Mouse (Mus musculus) stomach, embryonic 15.5 days (tissue): ENCODE results near the gene Pgs1. TPM values are rescaled to one million over a fixed set of nuclear protein-coding genes. Genes with fewer than 3 reads are reported as not detected.

ENCODE experiments used
- ATAC-seq: fragments of 200-750 bp; cut with Nextera tagmentation; 2 replicates; pipeline ENCODE4 v1.8.0; 2017; ENCODE audit warnings: low read depth, moderate number of reproducible peaks, moderate TSS enrichment; ENCODE audit not compliant: insufficient read depth, low FRiP score
- H3K27ac ChIP-seq: fragments of 300-500 bp; sonication (generic); 2 replicates; pipeline ENCODE4 v1.5.1; 2015; ENCODE audit warnings: mild to moderate bottlenecking, inconsistent platforms
- H3K27me3 ChIP-seq: fragments of 300-500 bp; sonication (generic); replicated peaks from 2 replicates; pipeline ENCODE4 v1.6.1; 2015; ENCODE audit warnings: inconsistent platforms
- H3K36me3 ChIP-seq: fragments of 300-500 bp; sonication (generic); 2 replicates; pipeline ENCODE4 v1.6.1; 2015; ENCODE audit warnings: inconsistent platforms
- H3K4me1 ChIP-seq: fragments of 300-500 bp; sonication (generic); 2 replicates; pipeline ENCODE4 v1.6.1; 2015; ENCODE audit warnings: inconsistent platforms
- H3K4me2 ChIP-seq: fragments of 300-500 bp; sonication (generic); 2 replicates; pipeline ENCODE4 v1.6.1; 2015; ENCODE audit warnings: mild to moderate bottlenecking, inconsistent platforms
- H3K4me3 ChIP-seq: fragments of 300-500 bp; sonication (generic); replicated peaks from 2 replicates; pipeline ENCODE4 v1.5.1; 2015; ENCODE audit warnings: inconsistent platforms
- H3K9ac ChIP-seq: fragments of 300-500 bp; sonication (generic); 2 replicates; pipeline ENCODE4 v1.6.1; 2015; ENCODE audit warnings: inconsistent platforms
- H3K9me3 ChIP-seq: fragments of 300-500 bp; sonication (generic); 2 replicates; pipeline ENCODE4 v1.6.1; 2016; ENCODE audit warnings: inconsistent platforms
- WGBS: fragments of 180-500 bp; shearing (Covaris S2); methylation state at CpG from one replicate; pipeline ENCODE4 v1.1.7; 2015; 5-methylcytosine and 5-hydroxymethylcytosine counted together
- microRNA-seq: library from miRNA; unstranded; fragments of <30 nt; microRNA quantifications from one replicate; pipeline ENCODE4, GENCODE M21; 2016
- polyA plus RNA-seq: library from polyadenylated mRNA; unstranded; fragments of >200 nt; fragmentation: Nextera tagmentation; extraction: Ambion mirVana; gene quantifications from 2 replicates; pipeline ENCODE4 v1.2.1, GENCODE M21; 2015

Gene Pgs1
- polyA plus RNA-seq, 1 experiment from 2014 or later: 34.6 TPM

DNA sequence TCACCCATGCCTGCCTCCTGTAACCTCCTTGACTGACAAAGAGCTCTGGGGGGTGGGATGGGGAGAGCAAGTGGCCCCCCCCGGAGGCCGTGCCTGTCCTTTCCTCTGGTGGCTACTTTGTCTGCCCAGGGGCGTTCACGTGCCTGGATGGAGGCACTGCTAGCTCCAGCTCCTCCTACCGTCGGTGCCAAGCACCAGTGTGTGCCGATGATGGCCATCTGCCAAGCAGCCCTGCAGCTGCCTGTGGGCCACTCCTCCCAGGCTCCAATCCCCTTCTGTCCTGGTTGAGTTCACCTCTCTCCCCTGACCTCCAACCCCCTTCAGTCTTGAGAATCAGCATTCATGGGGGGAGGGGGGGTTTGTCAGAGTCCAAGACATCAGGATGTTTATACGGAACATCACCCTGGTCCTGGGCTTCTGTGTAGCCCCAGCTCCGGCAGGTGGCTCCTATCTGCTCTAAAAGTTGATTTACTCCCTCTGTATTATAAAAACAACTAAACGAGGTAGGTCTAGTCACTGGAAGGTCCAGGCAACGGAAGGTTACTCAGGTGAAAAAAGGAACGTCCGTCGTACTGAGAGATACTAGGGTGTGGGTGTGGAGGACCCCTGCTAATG lies 57.3 kb downstream of the Pgs1 start:
- H3K27ac ChIP-seq: no peak overlapping the region
- H3K9ac ChIP-seq: no peak overlapping the region
- 42% methylated on average over 14 of the region's 14 CpGs for WGBS
- H3K9me3 ChIP-seq: no peaks in the 10 kb centered on the region
- no peaks in the 10 kb centered on the region for H3K27me3 ChIP-seq
- no peak overlapping the region for H3K4me2 ChIP-seq
- no peak for ATAC-seq
- H3K36me3 ChIP-seq: no peaks in the 10 kb centered on the region
- no peak overlapping the region for H3K4me3 ChIP-seq
- H3K4me1 ChIP-seq: no peaks in the 10 kb centered on the region

DNA sequence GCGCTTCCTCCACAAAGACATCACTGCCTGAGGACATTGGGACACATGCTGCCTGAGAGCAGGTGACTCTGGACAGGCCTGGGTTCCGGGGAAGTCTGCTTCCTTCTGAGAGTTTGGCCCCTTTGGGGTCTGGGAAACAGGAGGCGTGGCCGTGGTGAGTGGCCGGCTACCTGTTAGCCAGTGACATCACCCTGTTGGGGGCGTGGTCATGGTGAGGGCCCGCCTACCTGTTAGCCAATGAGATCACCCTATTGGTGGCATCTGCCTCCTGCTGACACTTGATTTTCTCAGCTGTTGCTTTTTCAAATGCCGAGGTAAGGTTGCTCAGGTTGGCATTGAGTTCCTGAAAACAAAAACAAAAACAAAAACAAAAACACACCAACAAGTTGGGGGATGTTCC lies 63.5 kb downstream of the Pgs1 start:
- Histone ChIP-seq H3K4me3 (no peak overlapping the region), H3K9ac (no peak overlapping the region), H3K9me3 (no peaks in the 10 kb centered on the region), H3K4me1 (no peaks in the 10 kb centered on the region), H3K27me3 (no peaks in the 10 kb centered on the region), H3K27ac (no peak overlapping the region), H3K4me2 (no peak overlapping the region), H3K36me3 (no peaks in the 10 kb centered on the region)
- 35% methylated on average over 8 of the region's 8 CpGs for WGBS
- no peak for ATAC-seq

DNA sequence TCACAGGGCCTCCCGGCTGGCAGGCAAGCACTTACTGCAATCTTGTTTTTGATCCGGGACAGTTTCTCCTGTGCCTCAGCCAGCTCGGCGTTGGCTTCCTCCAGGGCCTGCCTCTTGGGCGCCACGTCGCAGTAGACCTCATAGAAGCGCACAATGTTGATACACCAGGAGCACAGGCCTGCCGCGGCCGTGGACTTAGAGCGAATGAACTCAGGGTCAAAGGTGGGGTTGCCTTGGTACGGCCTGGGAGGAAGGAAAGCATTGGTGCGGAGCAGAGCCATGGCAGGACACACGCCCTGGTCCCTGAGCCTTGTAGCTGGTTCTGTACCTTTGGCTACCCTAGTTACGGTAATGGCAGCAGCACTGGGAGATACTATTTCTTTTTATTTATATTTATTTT lies 64.1 kb downstream of the Pgs1 start:
- Histone ChIP-seq H3K4me1 (no peaks in the 10 kb centered on the region), H3K9me3 (no peaks in the 10 kb centered on the region), H3K4me2 (no peak overlapping the region), H3K9ac (no peak overlapping the region), H3K27ac (no peak overlapping the region), H3K4me3 (no peak overlapping the region), H3K27me3 (no peaks in the 10 kb centered on the region), H3K36me3 (no peaks in the 10 kb centered on the region)
- ATAC-seq: no peak
- 73% methylated on average over 16 of the region's 16 CpGs for WGBS

DNA sequence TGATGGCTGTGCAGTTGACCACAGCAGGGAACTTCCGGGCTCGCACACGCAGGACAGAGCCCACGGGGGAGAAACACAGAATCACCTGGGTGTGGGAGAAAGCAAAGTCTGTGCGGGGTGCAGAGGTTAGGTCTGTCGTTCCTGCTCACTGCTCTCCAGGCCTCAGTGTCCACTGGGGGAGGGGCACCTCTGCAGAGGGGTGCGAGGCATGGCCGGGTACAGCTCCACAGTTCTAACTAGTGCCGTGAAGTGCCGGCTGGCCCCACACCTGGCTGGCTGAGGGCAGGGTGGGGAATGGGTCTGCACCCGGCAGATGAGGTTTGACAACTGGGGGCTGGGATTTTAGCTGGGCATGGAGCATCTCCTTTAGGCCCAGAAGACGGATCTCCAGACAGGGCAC lies 72.3 kb downstream of the Pgs1 start:
- Histone ChIP-seq H3K27ac (no peak overlapping the region), H3K9me3 (no peaks in the 10 kb centered on the region), H3K4me1 (no peaks in the 10 kb centered on the region), H3K27me3 (no peaks in the 10 kb centered on the region), H3K4me2 (no peak overlapping the region), H3K36me3 (no peaks in the 10 kb centered on the region), H3K4me3 (no peak overlapping the region), H3K9ac (no peak overlapping the region)
- 69% methylated on average over 12 of the region's 12 CpGs for WGBS
- no peak for ATAC-seq

DNA sequence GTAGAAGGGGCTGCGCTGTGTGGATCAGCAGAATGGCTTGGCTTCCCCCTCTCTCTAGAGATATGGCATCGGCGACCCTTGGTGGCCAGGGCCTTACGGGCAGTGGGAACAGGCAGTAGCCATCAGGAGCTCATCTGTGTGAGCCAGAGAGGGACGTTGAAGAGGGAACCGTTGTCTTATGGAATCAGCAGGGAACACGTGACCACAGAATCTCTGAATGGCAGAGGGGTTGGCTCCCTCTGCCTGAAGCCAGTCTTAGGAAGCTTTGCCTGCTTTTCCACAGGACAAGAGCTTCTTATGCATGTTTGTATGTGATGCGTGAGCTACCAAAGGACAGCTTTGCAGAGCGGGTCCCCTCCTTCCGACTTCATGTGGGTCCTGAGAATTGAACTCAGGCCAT lies 72.8 kb downstream of the Pgs1 start:
- no peak overlapping the region for H3K4me3 ChIP-seq
- 64% methylated on average over 10 of the region's 10 CpGs for WGBS
- no peaks in the 10 kb centered on the region for H3K9me3 ChIP-seq
- no peak overlapping the region for H3K4me2 ChIP-seq
- no peak for ATAC-seq
- no peaks in the 10 kb centered on the region for H3K36me3 ChIP-seq
- H3K27me3 ChIP-seq: no peaks in the 10 kb centered on the region
- no peak overlapping the region for H3K27ac ChIP-seq
- H3K9ac ChIP-seq: no peak overlapping the region
- H3K4me1 ChIP-seq: no peaks in the 10 kb centered on the region

DNA sequence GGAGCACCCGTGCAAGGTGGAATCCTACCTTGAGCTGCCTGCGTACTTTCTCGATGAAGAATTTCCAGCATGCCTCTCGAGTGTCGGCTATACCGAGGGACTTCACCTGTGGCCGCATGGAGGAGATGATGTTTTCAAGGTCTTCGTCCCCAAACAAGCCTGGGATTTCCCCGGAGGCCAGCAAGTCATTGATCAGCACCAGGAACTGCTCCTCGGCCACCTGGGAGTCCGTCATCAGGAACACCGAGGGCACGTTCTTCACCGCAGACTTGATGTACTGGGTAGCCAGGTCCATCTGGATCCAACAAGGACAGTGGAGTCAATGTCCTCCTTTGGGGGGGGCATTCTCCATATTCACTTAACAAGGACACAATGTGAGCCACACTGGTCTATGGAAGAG lies 73.9 kb downstream of the Pgs1 start:
- H3K27me3 ChIP-seq: no peaks in the 10 kb centered on the region
- H3K4me3 ChIP-seq: no peak overlapping the region
- no peak overlapping the region for H3K27ac ChIP-seq
- no peak overlapping the region for H3K9ac ChIP-seq
- no peak overlapping the region for H3K4me2 ChIP-seq
- H3K9me3 ChIP-seq: no peaks in the 10 kb centered on the region
- WGBS: 67% methylated on average over 14 of the region's 14 CpGs
- ATAC-seq: no peak
- H3K4me1 ChIP-seq: no peaks in the 10 kb centered on the region
- no peaks in the 10 kb centered on the region for H3K36me3 ChIP-seq

DNA sequence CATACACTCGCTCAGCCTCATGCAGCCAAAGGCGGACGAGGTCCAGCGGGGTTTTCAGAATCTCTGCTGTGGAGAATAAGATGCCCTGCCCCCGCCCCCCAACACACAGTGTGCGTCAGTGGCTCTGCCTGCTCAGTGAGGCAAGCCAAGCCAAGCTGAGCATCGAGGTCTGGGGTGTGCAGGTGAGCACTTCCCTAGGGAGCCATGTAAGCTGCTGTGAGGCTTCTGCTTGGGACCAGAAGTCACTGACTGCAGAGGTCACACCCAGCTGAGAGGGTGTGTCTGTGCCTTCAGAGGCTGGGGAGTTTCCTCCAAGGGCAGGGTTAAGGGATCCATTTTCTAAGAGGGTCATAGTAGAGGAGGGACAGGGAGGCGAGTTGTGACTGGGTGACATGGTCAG lies 81.5 kb downstream of the Pgs1 start:
- no peak overlapping the region for H3K27ac ChIP-seq
- H3K36me3 ChIP-seq: no peaks in the 10 kb centered on the region
- H3K4me3 ChIP-seq: no peak overlapping the region
- H3K9ac ChIP-seq: no peak overlapping the region
- 80% methylated on average over 8 of the region's 8 CpGs for WGBS
- no peaks in the 10 kb centered on the region for H3K27me3 ChIP-seq
- no peaks in the 10 kb centered on the region for H3K9me3 ChIP-seq
- H3K4me1 ChIP-seq: peaks cover 17% of the 10 kb centered on the region
- no peak for ATAC-seq
- no peak overlapping the region for H3K4me2 ChIP-seq

DNA sequence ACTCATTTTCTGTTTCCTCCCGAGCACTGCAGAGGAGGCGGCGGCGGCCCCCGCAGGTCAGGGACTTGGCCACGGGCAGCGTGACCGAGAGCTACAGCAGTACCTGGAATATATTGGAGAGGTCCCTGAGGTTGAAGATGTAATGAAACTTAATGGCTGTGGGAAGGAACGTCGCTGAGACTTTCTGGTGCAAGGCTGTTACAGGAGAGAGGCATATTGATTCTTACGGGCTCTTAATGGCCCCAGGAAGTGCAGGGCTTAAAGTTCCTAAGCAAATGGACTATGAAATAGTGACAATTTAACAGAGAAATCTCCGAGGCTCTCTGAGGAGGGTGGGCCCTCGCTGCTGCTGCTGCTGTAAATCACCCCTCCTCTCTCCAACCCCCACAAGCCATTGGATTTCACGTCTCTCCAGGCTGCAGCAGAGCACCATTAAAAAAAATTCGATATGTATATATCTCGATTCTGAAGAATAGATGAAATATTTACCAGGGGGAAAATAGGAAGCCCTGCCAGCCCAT lies 82.8 kb downstream of the Pgs1 start:
- Histone ChIP-seq H3K4me2 (no peak overlapping the region), H3K4me3 (no peak overlapping the region), H3K36me3 (no peaks in the 10 kb centered on the region), H3K27ac (no peak overlapping the region), H3K4me1 (peaks cover 17% of the 10 kb centered on the region), H3K9ac (no peak overlapping the region), H3K27me3 (no peaks in the 10 kb centered on the region), H3K9me3 (no peaks in the 10 kb centered on the region)
- no peak for ATAC-seq
- WGBS: 55% methylated on average over 16 of the region's 16 CpGs

DNA sequence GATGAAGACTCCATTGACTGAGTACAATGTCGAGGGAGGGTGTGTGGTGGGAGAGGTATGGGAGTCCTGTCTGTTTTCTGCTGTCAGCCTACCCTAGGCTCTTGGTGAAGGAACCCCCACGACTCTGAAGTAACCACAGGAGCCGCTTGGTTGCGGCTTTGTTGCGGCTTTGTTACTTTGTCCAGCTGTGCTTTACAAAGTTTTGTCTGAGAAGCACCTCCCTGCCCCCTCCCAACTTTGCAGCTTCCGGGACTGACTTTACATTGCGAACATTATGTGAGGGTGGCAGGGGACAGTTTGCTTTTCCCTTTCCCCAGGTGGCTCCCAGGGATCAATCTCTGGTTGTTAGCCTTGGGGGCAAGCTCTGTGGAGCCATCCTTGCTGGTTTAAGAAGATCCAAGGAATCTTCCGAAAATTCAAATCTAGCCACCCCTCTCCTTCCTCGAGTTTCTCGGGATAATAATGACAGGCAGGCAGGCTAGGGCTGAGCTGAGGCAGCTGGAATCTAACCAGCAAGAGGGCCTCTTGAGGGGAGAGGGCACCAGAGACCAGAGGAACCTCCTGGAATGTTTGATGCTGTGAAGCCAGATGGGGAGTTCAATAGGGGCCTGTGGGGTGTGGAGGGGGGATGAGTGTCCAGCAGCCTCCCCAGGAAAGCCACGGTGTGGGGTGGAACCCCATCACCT lies 85.3 kb downstream of the Pgs1 start:
- peak overlapping the region; percentile 57 for H3K27ac ChIP-seq
- no peak overlapping the region; the same call in none of the 2 replicates for H3K4me2 ChIP-seq
- no peaks in the 10 kb centered on the region for H3K9me3 ChIP-seq
- H3K9ac ChIP-seq: no peak overlapping the region
- no peaks in the 10 kb centered on the region for H3K36me3 ChIP-seq
- H3K4me3 ChIP-seq: no peak overlapping the region
- no peaks in the 10 kb centered on the region for H3K27me3 ChIP-seq
- H3K4me1 ChIP-seq: peaks cover 24% of the 10 kb centered on the region
- WGBS: 27% methylated on average over 11 of the region's 11 CpGs
- no peak; the same call in 1 of the 2 replicates for ATAC-seq

Small RNA genes lying within 50 kb of the gene (microRNA-seq; reads per million reads assigned to microRNA genes)
- not detected for gene Mir6933

Other genes starting within 250 kb of the Pgs1 start
- gene Tmc8, start 204.2 kb upstream of the Pgs1 start, polyA plus RNA-seq: 4.1 and 5.4 TPM in 2 replicates
- 28.3 and 29.4 TPM in 2 replicates for gene Tmc6, start 204.1 kb upstream of the Pgs1 start, polyA plus RNA-seq
- 2.0 and 7.2 TPM in 2 replicates for gene 6030468B19Rik, start 188.6 kb upstream of the Pgs1 start, polyA plus RNA-seq
- gene Gm20708, start 176.6 kb upstream of the Pgs1 start, polyA plus RNA-seq: 0.53 and 1.3 TPM in 2 replicates
- gene Syngr2, start 176.6 kb upstream of the Pgs1 start, polyA plus RNA-seq: 132 and 137 TPM in 2 replicates
- 7.2 and 7.4 TPM in 2 replicates for gene Afmid, start 160.4 kb upstream of the Pgs1 start, polyA plus RNA-seq
- gene Tk1, start 160.2 kb upstream of the Pgs1 start, polyA plus RNA-seq: 139 and 142 TPM in 2 replicates
- gene Birc5, start 137.0 kb upstream of the Pgs1 start, polyA plus RNA-seq: 293 and 308 TPM in 2 replicates
- not detected in 2 replicates for gene Tmem235, start 125.5 kb upstream of the Pgs1 start, polyA plus RNA-seq
- gene Tha1, start 112.8 kb upstream of the Pgs1 start, polyA plus RNA-seq: 7.1 and 7.2 TPM in 2 replicates
- gene Socs3, start 16.2 kb upstream of the Pgs1 start, polyA plus RNA-seq: 16.0 and 18.5 TPM in 2 replicates
- gene Dnah17, start 144.3 kb downstream of the Pgs1 start, polyA plus RNA-seq: 0.10 and 0.15 TPM in 2 replicates